Mouse (Mus musculus): ENCODE results near the gene Foxo3.
A peak's percentile ranks its signal among the peaks of the same experiment; 100 is the strongest.

Gene Foxo3

DNA sequence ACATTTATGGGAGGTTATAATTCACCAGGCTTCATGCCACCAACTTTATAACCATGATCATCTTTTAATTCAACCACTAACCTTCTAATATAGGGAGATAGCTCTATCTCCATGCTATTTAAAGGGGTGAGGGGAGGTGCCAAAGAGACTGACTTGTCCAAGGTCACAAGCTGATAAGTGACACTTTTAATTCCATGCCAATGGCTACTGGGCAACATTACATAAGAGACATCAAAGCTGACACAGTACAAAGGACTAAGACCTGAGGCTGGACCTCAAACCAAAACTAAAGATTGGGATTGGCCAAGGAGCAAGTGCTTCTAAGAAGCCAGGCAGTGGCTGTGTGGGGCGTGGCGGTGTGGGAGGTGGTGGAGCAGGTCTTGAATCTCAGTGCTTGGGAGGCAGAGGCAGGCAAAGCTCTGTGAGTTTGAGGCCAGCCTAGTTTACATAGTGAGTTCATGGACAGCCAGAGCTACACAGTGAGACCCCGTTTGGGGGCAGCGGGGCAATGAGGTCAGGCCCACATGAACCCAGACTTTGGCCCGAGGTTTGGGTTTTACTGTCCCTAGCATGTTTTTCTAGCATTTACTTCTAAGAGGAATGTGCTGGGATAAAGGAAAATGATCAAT lies 46.0 kb downstream of the Foxo3 start:
- peak in 1 of 2 experiments; percentile 59 for DNase-seq (ENCODE audit: inconsistent age in 2 of 2, low spot score in 1 of 2)

DNA sequence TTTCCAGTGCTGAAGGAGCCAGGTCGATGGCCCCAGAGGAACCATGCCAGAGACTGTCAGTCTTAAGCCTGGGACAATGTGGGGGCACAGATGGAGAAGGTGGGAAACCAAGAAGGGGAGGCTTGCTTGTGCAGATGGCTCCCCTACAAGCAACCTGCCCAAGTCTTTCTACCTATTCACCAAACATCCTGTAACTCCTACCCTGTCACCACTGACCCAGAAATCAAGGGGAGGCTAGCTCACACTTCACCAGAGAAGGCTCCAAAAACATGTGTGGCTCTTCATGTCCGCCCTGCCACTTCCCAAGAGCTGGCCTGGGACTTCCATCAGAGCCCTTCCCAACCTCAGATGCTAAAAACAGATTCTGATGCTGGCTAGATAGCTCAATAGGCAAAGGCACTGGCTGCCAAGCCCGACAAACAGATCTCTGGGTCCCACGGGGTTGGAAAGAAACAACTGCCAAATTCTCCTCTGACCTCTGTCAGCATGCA lies 48.8 kb downstream of the Foxo3 start:
- no peak for DNase-seq (ENCODE audit: inconsistent age in 2 of 2, low spot score in 1 of 2)

DNA sequence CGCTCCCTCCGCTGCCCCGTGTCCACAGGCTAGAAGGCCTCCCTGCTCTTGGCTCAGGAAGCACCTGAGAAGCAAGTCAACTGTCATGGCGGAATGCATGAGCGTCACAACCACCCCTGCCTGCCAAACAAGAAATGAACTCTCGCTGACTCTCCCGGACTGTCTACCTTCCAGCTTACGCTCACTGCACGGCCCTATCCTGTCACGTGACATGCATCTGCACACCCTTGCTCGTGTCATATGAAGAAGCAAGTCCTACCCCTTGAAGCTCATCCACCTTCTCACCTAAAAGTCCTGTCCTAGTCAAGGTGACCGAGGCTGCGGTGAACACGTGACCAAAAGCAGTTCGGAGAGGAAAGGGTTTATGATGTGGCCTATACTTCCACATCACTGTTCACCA lies 50.4 kb downstream of the Foxo3 start:
- no peak for DNase-seq (ENCODE audit: inconsistent age in 2 of 2, low spot score in 1 of 2)

DNA sequence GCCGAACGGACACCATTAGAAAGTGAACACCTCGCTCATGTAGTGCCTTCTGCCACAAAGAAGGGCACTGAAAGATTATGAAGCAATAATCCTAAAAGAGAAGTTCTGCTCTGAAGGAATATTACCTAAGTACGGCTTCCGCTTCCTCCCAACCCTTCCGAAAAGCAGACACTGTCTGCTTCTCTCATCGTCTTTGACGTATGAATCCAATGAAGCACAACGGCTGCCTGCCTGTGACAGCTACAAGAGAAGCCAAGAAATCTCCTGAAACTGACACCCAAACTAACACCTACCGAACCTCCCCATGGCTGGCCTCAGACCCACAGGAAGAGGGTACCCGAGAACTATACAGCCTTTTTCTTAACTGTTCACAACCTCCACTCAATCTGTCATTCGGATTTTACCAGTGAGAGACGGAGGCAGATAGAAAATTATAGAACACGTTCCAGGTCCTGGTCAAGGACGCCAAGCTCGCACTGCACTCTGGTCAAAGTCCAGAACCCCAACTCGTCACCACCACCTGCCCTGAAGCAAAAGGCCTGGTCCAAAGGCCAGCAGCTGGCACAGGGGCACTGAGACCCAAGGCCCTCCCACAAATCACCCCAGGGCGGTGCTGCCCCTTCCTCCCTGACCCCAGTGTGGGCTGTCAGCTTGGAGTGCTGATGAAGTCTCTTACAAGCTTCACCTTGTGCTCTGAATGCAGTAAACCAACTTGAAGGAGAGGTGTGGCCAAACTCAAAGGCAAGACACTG lies 51.2 kb downstream of the Foxo3 start:
- no peak for DNase-seq (ENCODE audit: inconsistent age in 2 of 2, low spot score in 1 of 2)

DNA sequence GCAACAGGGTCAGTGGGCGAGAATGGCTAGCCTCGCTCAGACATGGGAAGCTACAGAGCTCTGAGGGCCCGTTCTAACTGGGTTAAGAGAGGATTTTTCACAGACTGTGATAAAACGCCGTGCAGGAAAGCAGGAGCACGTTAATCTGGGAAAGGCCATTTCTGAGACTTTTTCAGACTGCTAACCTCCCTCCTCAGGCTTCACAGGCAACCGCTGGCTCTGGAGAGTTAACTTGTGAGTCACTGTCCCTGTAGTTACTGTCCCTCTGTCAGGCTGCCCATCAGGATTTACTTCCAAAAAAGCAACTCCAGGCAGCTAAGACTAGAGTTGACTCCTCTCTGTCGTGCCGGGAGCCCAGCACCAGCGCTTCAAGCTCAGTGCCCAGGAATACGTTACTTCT lies 54.6 kb downstream of the Foxo3 start:
- peak; percentile 54 to 76 for DNase-seq (ENCODE audit: inconsistent age in 2 of 2, low spot score in 1 of 2)

DNA sequence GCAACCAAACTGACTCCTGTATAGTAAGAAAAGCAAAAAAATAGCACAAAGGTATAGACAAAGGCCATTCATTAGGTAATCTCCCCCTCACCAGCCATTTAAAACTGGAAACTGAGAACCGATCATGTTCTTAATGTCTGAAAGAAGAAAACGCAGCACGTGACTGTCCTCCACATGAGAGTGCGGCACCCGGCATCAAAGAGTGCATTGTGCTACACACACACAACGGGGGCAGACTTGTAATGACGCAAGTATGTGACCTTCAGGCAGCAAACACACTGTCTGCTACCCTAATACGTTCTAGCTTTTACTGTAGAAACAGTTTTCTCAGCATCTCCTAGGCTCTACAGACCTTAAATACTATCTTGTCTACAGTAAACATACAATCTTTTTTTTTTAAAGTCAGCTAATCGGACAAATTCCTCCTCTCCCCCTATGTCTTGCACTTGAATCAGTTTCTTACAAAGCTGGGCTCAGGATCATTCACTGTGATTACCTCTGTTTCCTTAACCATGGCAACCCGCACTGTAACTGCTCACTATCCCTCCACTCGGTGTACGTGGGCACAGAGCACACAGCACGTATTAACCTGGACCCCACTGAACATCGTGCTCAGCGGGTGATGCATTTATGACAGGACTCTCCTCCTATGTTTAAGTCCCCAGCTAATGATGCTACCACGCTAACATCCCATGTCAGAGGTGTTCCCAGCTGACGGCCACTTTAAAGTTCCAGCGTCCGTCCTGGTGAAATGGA lies 55.2 kb downstream of the Foxo3 start:
- DNase-seq (ENCODE audit: inconsistent age in 2 of 2, low spot score in 1 of 2) = peak; percentile 61 to 72

DNA sequence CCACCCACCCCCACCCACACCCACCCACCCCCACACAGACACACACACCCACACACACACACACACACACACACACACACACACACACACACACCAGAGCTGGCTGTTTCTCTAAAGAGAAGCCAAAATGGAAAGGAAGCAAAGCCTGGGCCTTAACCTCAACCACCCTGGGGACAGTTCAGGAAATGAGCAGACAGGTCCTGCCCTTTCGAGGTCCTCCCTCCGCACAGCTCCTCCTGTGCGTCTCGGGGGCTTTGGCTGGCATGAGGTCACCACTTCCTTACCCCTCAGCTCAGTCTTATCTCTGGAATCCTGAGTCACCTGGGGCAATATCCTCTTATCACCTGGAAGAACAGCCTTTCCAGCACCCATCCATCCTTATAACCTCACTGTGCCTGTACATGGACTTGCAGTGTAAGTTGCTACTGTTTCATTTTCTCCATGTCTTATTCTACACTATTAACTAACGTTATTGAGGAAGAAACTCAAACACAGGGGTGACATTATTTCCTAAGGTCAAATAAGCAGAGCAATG lies 56.1 kb downstream of the Foxo3 start:
- DNase-seq (ENCODE audit: inconsistent age in 2 of 2, low spot score in 1 of 2) = peak in 1 of 2 experiments; percentile 59

DNA sequence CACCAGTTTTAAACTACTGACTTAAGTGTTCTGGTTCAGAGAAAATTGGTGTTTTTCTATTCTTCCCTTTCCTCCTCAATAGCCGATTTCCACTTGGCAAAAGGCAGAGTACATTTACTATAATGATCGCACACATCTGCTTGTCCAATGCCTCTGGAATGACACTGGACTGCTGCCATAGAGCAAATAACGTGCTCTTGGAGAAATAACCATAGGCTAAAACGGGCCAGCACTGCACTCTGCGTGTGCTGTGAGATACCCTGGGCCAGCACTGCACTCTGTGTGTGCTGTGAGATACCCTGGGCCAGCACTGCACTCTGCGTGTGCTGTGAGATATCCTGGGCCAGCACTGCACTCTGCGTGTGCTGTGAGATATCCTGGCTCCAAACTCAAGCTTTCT lies 65.1 kb downstream of the Foxo3 start:
- no peak for DNase-seq (ENCODE audit: inconsistent age in 2 of 2, low spot score in 1 of 2)

DNA sequence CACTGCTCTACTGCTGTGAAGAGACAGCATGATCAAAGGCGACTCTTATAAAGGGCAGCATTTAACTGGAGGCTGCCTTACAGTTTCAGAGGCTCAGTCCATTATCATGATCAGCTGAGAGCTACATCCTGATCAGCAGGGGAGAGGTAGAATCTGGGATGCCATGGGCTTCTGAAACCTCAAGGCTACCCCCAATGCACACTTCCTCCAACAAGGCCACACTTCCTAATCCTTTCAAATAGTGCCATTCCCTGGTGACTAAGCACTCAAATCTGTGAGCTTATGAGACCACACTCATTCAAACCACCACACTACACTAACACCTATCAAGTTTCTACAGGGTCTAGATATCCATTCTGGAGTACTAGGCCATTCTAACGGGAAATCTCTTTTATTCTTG lies 65.9 kb downstream of the Foxo3 start:
- DNase-seq (ENCODE audit: inconsistent age in 2 of 2, low spot score in 1 of 2) = no peak

DNA sequence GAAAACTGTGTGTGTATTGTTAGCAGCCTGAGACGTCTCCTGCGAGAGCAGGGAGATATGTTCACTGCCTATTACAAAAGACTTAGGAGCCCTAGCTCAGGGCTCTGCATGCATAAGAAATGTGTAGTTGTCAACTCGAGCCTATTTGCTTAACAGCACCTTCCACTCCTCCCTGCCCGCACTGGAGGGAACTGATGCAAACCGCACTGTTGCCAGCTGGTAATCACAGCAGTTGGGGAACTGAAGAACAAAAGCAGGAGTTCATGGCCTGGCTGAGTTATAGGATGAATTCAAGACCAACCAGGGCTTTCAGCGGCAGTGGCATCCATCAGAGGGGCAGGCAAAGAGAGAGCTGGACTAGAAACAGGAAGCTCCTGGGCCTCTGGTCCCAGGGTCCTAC lies 66.7 kb downstream of the Foxo3 start:
- no peak for DNase-seq (ENCODE audit: inconsistent age in 2 of 2, low spot score in 1 of 2)

DNA sequence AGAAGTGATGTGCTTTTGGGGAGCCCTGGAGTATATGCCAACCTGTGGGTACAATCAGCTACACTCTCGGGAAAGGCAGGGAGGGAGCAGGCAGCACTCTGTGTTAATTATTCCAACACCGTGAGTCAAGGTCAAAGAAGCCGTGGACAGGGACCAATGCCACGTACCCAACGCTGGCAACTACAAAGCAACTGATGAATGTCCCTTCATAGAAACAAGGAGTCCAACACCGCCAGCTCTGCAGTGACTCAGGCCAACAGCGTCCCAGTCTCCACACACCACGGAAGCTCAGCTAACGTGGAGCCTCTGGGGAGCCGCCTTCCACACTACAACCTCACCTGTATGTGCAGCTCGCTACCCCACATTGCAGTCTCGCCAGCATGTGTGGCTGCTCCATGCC lies 68.9 kb downstream of the Foxo3 start:
- DNase-seq (ENCODE audit: inconsistent age in 2 of 2, low spot score in 1 of 2) = no peak

DNA sequence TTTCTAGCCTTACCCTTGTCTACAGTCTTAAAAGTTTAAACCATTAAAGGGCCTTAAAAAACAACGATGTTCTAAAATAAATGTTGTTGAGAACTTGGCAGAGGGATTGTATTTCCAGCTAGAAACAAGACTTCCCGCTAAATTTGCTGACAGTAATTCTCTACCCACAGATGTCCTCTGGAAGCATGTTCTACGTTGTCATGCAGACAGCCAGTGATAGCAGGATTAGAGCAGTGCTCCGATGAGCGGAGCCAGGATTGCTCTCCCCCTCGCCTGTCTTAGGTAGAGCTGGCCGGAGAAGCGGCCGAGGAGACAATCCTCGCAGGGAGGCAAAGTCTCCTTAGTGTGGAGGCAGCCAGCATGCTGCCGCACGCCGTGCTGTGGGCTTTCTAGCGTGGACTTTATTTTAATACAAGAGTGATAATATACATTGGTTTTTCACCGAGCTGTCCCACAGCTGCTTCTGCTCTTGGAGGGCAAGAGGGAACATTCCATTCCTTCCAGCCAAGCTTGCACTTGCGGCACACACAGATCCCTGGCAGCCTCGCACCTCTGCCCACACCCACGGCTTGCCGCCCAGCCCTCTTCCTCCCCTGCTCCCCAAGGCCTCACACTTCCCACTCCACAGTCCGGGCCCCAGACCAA lies 71.7 kb downstream of the Foxo3 start:
- DNase-seq (ENCODE audit: inconsistent age in 2 of 2, low spot score in 1 of 2) = no peak

DNA sequence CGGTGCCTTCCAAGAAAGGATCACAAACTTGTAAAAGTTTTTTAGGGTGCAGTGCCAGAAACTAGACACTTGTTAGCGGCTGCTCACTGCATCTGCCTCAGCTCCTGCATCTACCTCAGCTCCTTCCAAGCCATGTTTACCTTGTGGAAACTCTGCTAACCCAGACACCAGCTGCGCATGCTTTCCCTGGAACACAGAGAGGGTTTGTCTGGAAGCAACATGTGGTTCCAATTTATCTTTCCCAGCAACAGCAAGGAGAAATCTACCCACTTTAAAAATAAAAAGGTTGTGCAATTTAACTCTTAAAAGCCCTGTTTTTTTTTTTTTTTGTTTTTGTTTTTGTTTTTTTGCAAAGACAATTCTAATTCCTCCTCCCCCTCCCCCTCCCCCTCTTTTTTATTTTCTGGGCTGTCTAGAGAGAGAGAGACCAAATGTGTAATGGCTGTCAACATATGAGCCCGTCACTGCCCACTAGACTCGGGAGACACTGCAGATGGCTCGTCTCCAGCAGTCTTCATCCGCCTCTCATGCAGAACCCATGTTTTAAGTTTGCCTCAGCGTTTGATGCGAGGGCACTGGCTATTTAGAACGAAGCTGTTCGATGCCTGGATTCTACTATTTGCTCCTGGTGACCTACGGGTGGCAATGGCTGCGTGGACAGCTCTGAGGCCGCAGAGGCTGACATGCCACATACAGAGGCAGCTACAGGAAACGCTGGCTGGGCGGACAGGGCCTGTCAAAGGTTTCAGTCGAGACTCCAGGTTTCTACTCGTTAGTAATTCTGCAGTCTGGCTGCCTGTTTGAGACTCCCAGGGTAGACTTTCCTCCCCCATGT lies 73.0 kb downstream of the Foxo3 start:
- DNase-seq (ENCODE audit: inconsistent age in 2 of 2, low spot score in 1 of 2) = no peak

DNA sequence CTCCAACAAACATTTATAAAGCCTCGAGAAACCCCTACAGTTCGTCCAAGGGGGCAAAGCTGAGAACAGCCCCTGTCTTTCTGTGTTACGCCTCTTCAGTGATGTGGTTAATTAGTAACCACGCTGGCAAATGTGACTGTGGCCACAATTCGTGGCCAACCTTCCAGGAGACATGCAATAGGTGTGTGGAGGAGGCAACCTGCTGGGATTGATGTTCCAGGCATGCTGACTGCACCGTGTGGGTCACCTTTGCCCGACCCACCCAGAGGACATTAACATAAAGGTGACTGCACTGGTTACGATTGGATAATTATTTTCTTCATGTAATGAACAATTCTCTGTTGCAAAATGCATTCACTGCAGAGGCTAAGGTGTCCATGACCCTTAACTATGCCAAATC lies 74.0 kb downstream of the Foxo3 start:
- no peak for DNase-seq (ENCODE audit: inconsistent age in 2 of 2, low spot score in 1 of 2)

DNA sequence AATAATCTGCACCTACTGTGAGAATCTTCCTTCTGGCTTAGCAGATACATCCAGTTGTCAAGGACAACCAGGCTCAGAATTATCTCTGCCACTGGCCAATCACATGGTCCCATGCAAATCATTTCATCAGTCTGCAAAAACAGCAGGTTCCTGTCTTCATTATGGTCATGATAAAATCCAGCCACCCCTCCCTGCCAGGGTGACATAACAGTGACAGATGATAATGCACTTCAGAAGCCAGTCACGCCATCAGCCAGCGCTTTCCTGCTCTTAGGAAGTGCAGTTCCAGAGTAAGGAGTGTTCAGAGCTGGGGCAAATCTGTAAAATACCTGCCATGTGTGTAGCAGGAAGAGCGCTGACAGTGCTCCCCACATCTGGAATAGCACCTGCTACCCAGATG lies 77.1 kb downstream of the Foxo3 start:
- DNase-seq (ENCODE audit: inconsistent age in 2 of 2, low spot score in 1 of 2) = peak in 1 of 2 experiments; percentile 70

DNA sequence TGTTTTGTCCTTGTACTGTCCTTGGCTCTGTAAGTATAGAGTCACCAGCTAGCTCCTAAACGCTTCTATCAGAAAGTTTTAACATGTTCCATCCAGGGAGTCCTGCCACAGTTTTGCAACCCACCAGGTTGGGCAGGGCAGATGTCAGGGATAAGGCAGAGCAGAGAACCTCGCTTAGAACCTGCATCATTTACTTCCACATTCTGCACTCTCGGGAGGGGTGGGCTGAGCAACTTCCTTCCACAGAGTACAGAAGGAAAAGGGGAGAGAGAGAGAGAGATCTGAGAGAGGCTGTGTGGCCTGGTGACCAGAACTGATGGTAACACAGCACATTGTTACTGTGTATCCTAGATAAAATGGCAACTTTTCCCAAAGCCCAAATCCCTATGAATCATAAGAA lies 77.9 kb downstream of the Foxo3 start:
- DNase-seq (ENCODE audit: inconsistent age in 2 of 2, low spot score in 1 of 2) = no peak

DNA sequence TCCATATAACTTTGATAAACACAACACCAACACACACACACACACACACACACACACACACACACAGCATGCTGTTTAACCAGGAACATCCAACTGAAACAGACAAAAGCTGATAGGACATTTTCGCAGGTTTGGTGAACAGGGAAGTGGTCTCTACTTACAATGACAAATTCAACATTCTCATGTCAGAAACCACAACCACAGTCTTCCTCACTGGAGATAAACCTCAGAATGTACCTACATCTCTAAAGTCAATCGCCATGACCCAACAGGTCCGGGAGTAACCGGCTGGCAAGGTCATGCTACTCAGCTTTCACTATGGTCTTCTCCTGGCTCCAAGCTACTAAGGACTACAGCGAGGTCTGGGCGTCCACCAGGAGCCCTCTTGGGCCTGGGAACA lies 81.8 kb downstream of the Foxo3 start:
- DNase-seq (ENCODE audit: inconsistent age in 2 of 2, low spot score in 1 of 2) = no peak

DNA sequence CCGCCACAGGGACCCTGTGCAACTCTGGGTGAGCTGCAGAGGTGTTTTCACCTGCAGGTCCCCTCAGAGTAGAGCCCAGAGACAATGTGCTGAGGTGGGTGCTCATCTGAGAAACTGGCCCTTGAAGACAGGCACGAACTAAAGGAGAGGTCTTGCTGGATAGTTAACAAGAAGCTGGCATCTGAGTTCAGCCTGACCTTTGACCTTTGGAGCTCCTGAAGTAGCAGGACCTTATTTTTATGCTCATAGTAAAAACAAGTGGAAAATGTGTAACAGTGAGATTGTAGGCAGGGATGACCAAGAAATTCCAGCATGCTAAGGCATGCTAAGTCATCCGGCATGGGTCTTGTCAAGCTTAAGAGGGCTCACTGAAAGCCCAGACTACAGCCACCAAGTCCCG lies 82.6 kb downstream of the Foxo3 start:
- no peak for DNase-seq (ENCODE audit: inconsistent age in 2 of 2, low spot score in 1 of 2)

DNA sequence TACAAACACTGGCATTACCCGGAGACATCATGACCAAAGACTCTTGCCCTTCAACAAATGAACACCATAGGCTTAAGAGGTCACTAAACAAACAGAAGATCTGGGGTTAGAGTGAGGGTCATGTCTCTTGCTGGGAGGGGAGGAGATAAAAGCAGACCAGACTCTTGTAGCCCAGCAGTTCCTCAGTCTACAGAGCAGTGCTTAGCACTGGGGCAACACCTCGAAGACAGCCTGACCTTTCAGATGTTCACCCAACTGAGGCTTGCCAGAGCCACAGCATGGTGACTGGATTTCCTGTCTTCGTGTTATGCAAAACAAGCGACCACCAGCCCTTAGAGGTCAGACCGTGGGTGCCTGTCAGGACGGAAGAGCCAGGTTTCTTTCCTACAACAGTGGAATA lies 83.6 kb downstream of the Foxo3 start:
- DNase-seq (ENCODE audit: inconsistent age in 2 of 2, low spot score in 1 of 2) = no peak

DNA sequence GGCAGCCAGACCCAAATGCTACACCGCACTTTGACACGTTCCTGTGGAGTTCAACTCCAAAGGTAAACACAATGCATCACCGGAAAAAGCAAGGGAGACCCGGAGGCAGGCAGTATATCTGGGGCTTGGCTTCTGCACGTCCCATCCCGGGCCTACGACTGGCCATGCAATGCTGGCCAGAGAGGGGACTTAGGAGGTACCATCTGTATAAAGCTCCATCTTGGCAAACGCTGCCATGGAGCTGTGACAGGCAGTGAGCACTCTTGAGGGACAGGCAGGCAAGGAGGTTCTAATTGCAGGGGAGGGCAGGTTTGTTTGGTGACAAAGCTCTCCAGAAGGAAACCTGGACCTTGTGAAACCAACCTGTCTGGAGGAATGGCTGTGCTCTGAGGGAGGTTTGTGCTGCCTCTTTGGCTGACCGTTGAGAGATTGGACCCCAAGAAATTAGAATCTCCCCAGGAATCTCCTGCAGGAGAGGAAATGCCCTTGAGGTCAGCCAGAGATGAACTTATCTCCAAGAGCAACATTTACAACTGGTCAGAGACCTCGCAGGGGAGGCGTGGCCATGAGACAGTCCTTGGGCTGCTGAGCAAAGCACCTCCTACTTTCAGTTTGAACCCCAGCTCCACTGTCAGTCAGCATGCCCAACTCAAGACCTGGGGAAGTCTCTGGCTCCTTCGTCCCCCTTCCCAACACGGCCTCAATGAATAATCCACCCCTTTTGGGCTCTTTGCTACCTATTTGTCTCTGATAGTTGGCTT lies 86.7 kb downstream of the Foxo3 start:
- DNase-seq (ENCODE audit: inconsistent age in 2 of 2, low spot score in 1 of 2) = peak; percentile 65 to 86

Measured in adrenal gland, adult (tissue).